Mouse (Mus musculus): ENCODE results near the gene Eif2ak4.

GRCm38 (mm10) chr2:118491281-118491731 is 102.9 kb downstream of the Eif2ak4 start:
- TF ChIP-seq EP300 (IDR thresholded peaks at IDR 0.05; ENCODE audit: low read length) (peak; percentile 46), RCOR1 (conservative IDR thresholded peaks at IDR 0.05; ENCODE audit: low read depth, low read length) (no peak), BHLHE40 (IDR thresholded peaks at IDR 0.05; ENCODE audit: low read depth, low read length) (no peak), CTCF (conservative IDR thresholded peaks at IDR 0.05 in 1 of 2, IDR thresholded peaks at IDR 0.05 in 1 of 2; ENCODE audit: low read depth in 2 of 2, low read length in 2 of 2) (no peak), ETS1 (conservative IDR thresholded peaks at IDR 0.05; ENCODE audit: low read depth, low read length) (peak; percentile 53), TBP (conservative IDR thresholded peaks at IDR 0.05; ENCODE audit: low read depth, low read length) (no peak), ZC3H11A (IDR thresholded peaks at IDR 0.05; ENCODE audit: low read depth, low read length) (no peak), POLR2AphosphoS2 (IDR thresholded peaks at IDR 0.05; ENCODE audit: low read depth, low read length) (no peak), CHD2 (IDR thresholded peaks at IDR 0.05; ENCODE audit: low read length) (0 out of 2 replicates have a peak, but pooled peaks have one; percentile 64), ZNF384 (IDR thresholded peaks at IDR 0.05; ENCODE audit: low read depth, low read length) (no peak), NELFE (IDR thresholded peaks at IDR 0.05; ENCODE audit: low read depth, low read length) (no peak), ELF1 (IDR thresholded peaks at IDR 0.05; ENCODE audit: low read depth, low read length) (peak; percentile 67)
